ENCODE assay signal across 22 mouse cellular contexts in genomic region chr5:96888396-96888795, GRCm38 (mm10).
A peak's percentile ranks its signal among the peaks of the same experiment; 100 is the strongest.
DNase-seq lines count a peak whose midpoint lies in the region; ATAC-seq and TF ChIP-seq lines count a peak whose summit lies in the region.
"Had no signal": no experiment of that assay in that cellular context is flagged by ENCODE, and none has a peak within 500 bp of the region (broad histone marks: within the 10 kb centered on the region; RNA-seq: fewer than 3 reads in every experiment).

No protein-coding gene starts in this region.

- peak overlapping the region; percentile 79 for H3K27ac ChIP-seq in layer of hippocampus, adult 2 months
- H3K27ac ChIP-seq in forebrain, embryonic 16.5 days (ENCODE audit: low read length) = no peak overlapping the region
- H3K27ac ChIP-seq: embryonic facial prominence, embryonic 13.5 days; embryonic facial prominence, embryonic 15.5 days; forebrain, embryonic 10.5 days; forebrain, embryonic 12.5 days had no signal

- H3K9me3 ChIP-seq in forebrain, embryonic 16.5 days (ENCODE audit: control insufficient read depth, low read length) = no peaks in the 10 kb centered on the region
- H3K9me3 ChIP-seq: embryonic facial prominence, embryonic 13.5 days; embryonic facial prominence, embryonic 15.5 days; forebrain, embryonic 10.5 days; forebrain, embryonic 12.5 days had no signal

- H3K36me3 ChIP-seq in forebrain, embryonic 16.5 days (ENCODE audit: control insufficient read depth, insufficient read depth) = no peaks in the 10 kb centered on the region
- H3K36me3 ChIP-seq: embryonic facial prominence, embryonic 13.5 days; embryonic facial prominence, embryonic 15.5 days; forebrain, embryonic 10.5 days; forebrain, embryonic 12.5 days had no signal

- H3K4me1 ChIP-seq in forebrain, embryonic 16.5 days (replicated peaks; ENCODE audit: control insufficient read depth, insufficient read depth, low read length) = 0 out of 2 replicates have a peak, but pooled peaks cover 4% of the 10 kb centered on the region
- H3K4me1 ChIP-seq: embryonic facial prominence, embryonic 13.5 days; embryonic facial prominence, embryonic 15.5 days; forebrain, embryonic 10.5 days; forebrain, embryonic 12.5 days had no signal

- no peaks in the 10 kb centered on the region for H3K27me3 ChIP-seq in forebrain, embryonic 16.5 days (replicated peaks; ENCODE audit: control insufficient read depth, insufficient read depth, low read length)
- H3K27me3 ChIP-seq: embryonic facial prominence, embryonic 13.5 days; embryonic facial prominence, embryonic 15.5 days; forebrain, embryonic 12.5 days had no signal

- 96% methylated on average over 3 of the region's 3 CpGs for WGBS in forebrain, embryonic 16.5 days

- H3K4me3 ChIP-seq in layer of hippocampus, adult 2 months = no peak overlapping the region
- H3K4me3 ChIP-seq in forebrain, embryonic 16.5 days (replicated peaks; ENCODE audit: low read length) = no peak overlapping the region
- H3K4me3 ChIP-seq: embryonic facial prominence, embryonic 13.5 days; embryonic facial prominence, embryonic 15.5 days; erythroblast, embryonic 14.5 days; forebrain, embryonic 10.5 days; forebrain, embryonic 12.5 days had no signal

- no peak for TF ChIP-seq CTCF in layer of hippocampus, adult 2 months (conservative IDR thresholded peaks at IDR 0.05)

- no peak overlapping the region for H3K4me2 ChIP-seq in forebrain, embryonic 16.5 days (ENCODE audit: low read length)
- H3K4me2 ChIP-seq: embryonic facial prominence, embryonic 13.5 days; embryonic facial prominence, embryonic 15.5 days; forebrain, embryonic 12.5 days had no signal

- no peak for DNase-seq in layer of hippocampus, adult 2 months (ENCODE audit: low spot score in 2 of 2)
- DNase-seq in layer of hippocampus, adult 8-10 months (ENCODE audit: low spot score in 2 of 2) = no peak
- no peak for DNase-seq in left cerebral cortex, adult 11 months (ENCODE audit: low spot score)
- DNase-seq: adrenal gland, adult 2 months; adrenal gland, postnatal 10 days; adrenal gland, postnatal 25 days; cerebellum, adult 11 months; cerebellum, adult 18-20 months; cerebellum, adult 8-10 months; cerebellum, adult 9-11 months; cerebellum, postnatal 14 days; cerebellum, postnatal 36 days; forebrain, postnatal 0 days had no signal

- H3K9ac ChIP-seq in forebrain, embryonic 16.5 days (replicated peaks; ENCODE audit: low read depth, low read length) = no peak overlapping the region
- H3K9ac ChIP-seq: embryonic facial prominence, embryonic 13.5 days; embryonic facial prominence, embryonic 15.5 days; forebrain, embryonic 12.5 days; forebrain, postnatal 0 days had no signal

- ATAC-seq in granulocyte monocyte progenitor cell, adult 5-6 weeks (replicated peaks; ENCODE audit: poor library complexity, severe bottlenecking) = peak; percentile 90
- peak; percentile 86 for ATAC-seq in megakaryocyte progenitor cell, adult 5-6 weeks (replicated peaks; ENCODE audit: poor library complexity)
- ATAC-seq in forebrain, embryonic 16.5 days = no peak
- ATAC-seq: forebrain, embryonic 14.5 days; forebrain, postnatal 0 days had no signal
